Mouse (Mus musculus): ENCODE data around the gene Tbr1.

Gene Tbr1

GRCm38 (mm10) chr2:61802656-61803251, at the start of gene Tbr1:
TSS of gene Tbr1 (plus strand) at chr2:61802930.
- DNase-seq (ENCODE audit: low read depth, low spot score) = no peak

GRCm38 (mm10) chr2:61754989-61755388, 47.7 kb upstream of the Tbr1 start:
- DNase-seq (ENCODE audit: low read depth, low spot score) = peak; percentile 26

- no peak for DNase-seq (ENCODE audit: low read depth, low spot score)
Measured at GRCm38 (mm10) chr2:61759234-61759855, 43.4 kb upstream of the Tbr1 start.

GRCm38 (mm10) chr2:61760044-61760443, 42.7 kb upstream of the Tbr1 start:
- DNase-seq (ENCODE audit: low read depth, low spot score) = no peak

GRCm38 (mm10) chr2:61764470-61765105, 38.1 kb upstream of the Tbr1 start:
- no peak for DNase-seq (ENCODE audit: low read depth, low spot score)

GRCm38 (mm10) chr2:61765526-61765925, 37.2 kb upstream of the Tbr1 start:
- DNase-seq (ENCODE audit: low read depth, low spot score) = no peak

- DNase-seq (ENCODE audit: low read depth, low spot score) = no peak
Measured at GRCm38 (mm10) chr2:61780794-61781193, 21.9 kb upstream of the Tbr1 start.

GRCm38 (mm10) chr2:61794960-61795359, 7.8 kb upstream of the Tbr1 start:
- DNase-seq (ENCODE audit: low read depth, low spot score) = no peak

GRCm38 (mm10) chr2:61798048-61798447, 4.7 kb upstream of the Tbr1 start:
- DNase-seq (ENCODE audit: low read depth, low spot score) = no peak

- peak; percentile 50 for DNase-seq (ENCODE audit: low read depth, low spot score)
Measured at GRCm38 (mm10) chr2:61803443-61804367, 975 bp downstream of the Tbr1 start.

- no peak for DNase-seq (ENCODE audit: low read depth, low spot score)
Measured at GRCm38 (mm10) chr2:61804382-61804840, 1.7 kb downstream of the Tbr1 start.

- no peak for DNase-seq (ENCODE audit: low read depth, low spot score)
Measured at GRCm38 (mm10) chr2:61804841-61805540, 2.3 kb downstream of the Tbr1 start.

GRCm38 (mm10) chr2:61805541-61806345, 3.0 kb downstream of the Tbr1 start:
- DNase-seq (ENCODE audit: low read depth, low spot score) = peak; percentile 38

GRCm38 (mm10) chr2:61806346-61806825, 3.7 kb downstream of the Tbr1 start:
- no peak for DNase-seq (ENCODE audit: low read depth, low spot score)

GRCm38 (mm10) chr2:61807151-61807550, 4.4 kb downstream of the Tbr1 start:
- peak; percentile 37 for DNase-seq (ENCODE audit: low read depth, low spot score)

GRCm38 (mm10) chr2:61807781-61808180, 5.1 kb downstream of the Tbr1 start:
- no peak for DNase-seq (ENCODE audit: low read depth, low spot score)

- DNase-seq (ENCODE audit: low read depth, low spot score) = no peak
Measured at GRCm38 (mm10) chr2:61808776-61809175, 6.0 kb downstream of the Tbr1 start.

- no peak for DNase-seq (ENCODE audit: low read depth, low spot score)
Measured at GRCm38 (mm10) chr2:61809381-61809780, 6.7 kb downstream of the Tbr1 start.

- DNase-seq (ENCODE audit: low read depth, low spot score) = no peak
Measured at GRCm38 (mm10) chr2:61810751-61811150, 8.0 kb downstream of the Tbr1 start.

- no peak for DNase-seq (ENCODE audit: low read depth, low spot score)
Measured at GRCm38 (mm10) chr2:61811163-61811506, 8.4 kb downstream of the Tbr1 start.

Measured in CD4-positive, CD25-positive, alpha-beta regulatory T cell, adult 2 months (primary cell).